Mouse (Mus musculus) left cerebral cortex, adult 8-10 months (tissue): ENCODE results near the gene Gm29427. TPM values are rescaled to one million over a fixed set of nuclear protein-coding genes. Genes with fewer than 3 reads are reported as not detected.

Source experiments
- DNase-seq, 2 experiments: peaks; one replicate each; pipeline ENCODE4 v3.0.0; 2022; ENCODE audit warnings: low spot score in 2 of 2
- total RNA-seq, 4 experiments: library from RNA; stranded (reverse); gene quantifications; 2 replicates each; pipeline ENCODE4 v1.2.4; 2022

Gm29427 gene
- total RNA-seq, 4 experiments from 2014 or later = 0.22 TPM; not detected in 3

DNA sequence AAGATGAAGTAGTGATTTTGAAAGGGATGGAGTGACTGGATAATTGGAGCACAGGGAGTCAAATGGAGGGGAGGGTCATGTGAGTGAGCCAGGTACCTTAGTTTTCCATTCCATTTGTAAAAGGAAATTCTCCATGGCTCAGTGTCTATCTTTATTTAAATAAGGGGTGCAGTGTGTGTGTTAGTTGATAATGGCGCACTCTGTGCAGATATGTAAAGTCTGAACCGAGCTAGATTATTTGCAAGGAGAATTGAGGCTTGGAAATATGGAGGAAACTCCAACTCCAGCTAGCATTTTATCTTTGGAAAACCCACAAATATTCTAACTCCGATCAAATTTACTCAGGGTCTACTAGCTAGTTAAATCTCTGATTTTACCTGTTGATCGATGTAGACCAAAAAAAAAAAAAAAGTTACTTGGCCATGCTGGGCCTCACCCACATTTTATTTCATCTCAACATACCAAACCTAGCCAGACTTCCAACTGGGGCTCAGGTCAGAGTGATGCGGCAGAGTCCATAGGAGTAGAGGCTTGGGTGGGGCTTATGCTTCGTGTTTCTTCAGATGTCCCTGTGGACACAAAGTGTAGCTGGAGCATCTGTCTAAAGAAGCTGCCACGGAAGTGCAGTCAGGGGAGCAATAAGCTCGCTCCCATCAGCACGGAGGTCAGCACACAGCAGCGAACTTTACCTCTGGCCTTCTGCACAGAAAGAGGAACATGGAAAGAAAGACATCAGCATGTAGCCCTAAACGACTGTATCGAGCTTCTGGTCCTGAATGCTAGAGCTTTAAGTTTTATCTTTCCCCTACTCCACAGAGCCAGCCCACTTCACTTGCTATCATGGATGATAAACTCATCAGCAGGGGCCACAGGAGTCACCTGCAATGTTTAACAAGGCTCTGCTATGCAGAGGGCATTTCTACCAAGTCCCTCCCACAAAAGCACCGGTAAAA, 17.4 kb upstream of the Gm29427 start:
- no peak for DNase-seq

DNA sequence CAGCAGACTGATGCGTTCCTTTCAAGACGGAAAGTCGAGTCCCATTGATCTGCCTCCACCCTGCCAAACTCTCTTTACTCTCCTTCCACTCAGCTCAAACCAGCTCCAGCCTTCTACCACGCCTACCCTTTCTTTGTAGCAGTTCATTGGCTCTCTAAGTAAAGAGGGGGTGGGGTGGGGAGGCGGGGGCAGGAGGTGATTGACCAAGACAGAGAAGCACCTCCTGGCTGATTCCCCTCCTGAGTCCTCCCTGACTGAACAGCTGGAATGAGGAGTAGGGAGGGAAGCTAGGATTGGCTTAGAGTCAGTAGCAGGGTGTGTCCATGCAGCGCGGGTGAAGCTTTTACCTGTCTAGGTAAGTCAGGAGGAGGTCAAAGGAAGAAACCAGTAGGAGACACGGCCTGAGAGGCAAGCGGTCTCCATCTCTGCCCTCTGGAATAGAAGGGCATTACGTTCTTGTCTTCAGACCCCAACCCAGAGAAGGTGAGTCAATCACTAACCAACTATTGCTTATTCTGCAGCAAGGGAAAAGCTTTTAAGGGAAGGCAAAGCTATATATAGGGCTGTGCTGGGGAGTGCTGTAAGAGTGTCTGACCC, 16.2 kb upstream of the Gm29427 start, which contains the start of gene AA986860:
Gene AA986860 (plus strand): TSS at position 236 of the 597 bp plus-strand sequence.
- no peak for DNase-seq

DNA sequence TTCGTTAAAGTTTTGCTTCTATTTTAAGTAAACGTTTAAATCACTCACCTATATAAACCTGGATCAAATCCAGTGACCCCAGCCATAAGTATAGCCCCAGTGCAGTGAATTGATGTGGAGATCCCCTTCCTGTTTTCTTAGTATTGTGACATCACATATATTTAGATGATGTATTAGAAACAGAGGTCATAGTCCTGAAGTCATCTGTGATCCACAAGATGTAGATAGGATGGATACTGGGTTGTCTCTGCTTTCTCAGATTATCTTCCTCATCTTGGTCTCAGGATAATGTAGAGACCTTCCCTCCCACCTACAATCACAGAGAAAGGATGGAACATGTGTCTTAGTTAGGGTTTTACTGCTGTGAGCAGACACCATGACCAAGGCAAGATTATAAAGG, 13.6 kb upstream of the Gm29427 start, which contains the start of gene Pfkfb2:
Gene Pfkfb2 (minus strand): TSS at position 101 of the 400 bp plus-strand sequence.
- no peak for DNase-seq

DNA sequence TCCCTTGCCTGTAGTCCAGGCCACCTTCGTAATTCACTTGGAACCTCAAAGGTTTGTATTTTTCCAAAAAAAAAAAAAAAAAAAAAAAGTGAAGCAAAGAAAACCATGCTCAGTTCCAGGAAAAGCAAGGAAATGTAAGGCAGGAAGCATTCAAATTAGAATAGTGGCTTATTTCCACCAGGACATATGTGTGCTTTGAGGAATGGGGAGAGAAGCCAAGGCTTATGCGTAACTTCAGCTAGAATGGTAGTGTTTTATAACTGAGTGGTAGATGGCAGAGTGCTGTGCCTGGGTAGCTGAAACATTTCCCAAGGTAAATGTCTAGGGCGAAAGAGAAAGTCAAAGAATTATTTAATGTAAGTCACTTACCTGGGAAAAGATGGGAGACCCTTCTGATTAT, 13.1 kb upstream of the Gm29427 start:
- DNase-seq = no peak

DNA sequence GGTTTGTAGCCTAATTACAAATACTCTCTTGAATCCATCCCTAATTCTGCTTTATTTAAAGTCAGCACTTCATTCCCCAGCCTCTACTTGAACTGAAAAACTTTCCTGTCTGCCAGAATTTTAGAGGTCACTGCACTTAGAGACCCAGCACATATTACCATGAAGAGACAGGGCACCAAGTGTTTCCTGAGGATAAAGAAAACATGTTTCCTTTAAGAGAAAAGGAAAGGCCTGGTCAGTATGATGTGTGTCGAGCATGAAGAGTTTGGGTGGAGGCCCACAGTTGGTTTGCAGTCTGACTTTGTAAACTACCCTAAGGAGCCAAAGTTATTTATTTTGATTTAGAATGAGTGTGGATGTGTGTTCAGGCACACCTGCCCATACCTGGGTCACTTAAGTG, 12.5 kb upstream of the Gm29427 start:
- DNase-seq = no peak

DNA sequence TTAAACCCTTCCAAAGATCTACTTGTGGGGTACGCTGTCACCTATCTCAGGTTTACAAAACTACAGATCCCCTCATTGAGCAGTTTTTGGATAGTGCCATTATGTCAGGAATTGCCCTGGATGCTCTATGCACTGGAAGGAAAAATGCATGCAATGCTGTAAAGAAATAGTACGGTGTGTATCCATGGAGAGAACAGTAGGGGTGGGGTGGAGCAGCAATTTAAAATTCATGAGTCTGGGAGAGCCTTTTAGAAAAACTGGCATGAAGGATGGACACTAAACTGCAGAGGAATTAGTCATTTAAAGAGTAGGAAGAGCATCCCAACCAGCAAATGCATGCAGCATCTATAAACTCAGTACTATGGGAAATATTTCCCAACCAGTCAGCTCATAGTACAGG, 10.8 kb upstream of the Gm29427 start:
- DNase-seq = no peak

DNA sequence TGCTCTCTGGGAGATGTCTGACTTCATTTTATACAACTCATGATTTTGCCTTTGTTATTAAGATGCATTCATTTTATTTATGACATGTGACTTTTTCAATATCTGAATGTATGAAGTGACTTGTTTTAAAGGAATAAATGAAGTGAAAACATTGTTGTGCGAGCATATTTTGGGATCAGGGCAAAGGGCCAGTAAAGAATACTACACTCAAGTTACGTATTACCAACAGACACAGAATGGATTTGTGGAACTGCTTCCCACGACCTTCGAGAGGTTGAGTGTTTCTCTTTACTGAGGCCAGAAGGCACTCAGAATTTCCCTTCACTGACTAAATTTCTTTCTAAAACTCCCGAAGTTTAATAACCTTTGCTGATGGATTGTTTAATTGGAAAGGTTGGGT, 8.6 kb upstream of the Gm29427 start:
- no peak for DNase-seq

DNA sequence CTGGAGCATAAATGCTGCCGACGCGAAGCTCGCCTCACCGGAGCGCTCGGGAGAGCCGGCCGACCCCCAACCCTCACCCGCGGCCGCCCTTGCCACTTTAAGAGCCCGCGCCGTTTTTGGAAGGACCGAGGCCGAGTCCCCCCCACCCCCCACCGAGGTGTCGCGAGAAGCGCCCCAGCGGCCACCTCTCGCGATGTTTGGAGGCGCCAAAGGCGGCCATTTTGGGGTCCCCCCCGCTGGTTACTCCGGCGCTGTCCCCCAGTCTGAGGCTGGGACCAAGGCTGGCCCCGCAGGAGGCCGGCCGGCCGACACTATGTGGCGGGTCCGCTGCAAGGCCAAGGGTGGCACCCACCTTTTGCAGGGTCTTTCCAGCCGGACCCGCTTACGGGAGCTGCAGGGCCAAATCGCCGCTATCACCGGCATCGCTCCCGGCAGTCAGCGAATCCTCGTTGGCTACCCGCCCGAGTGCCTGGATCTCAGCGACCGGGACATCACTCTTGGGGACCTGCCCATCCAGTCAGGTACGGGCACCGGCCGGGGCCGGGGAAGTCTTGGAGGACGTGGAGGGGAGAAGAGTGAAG, 1.8 kb upstream of the Gm29427 start, which contains the start of gene Yod1:
Gene Yod1 (plus strand): TSS at position 37 of the 581 bp plus-strand sequence.
- peak; percentile 75 to 77 for DNase-seq

DNA sequence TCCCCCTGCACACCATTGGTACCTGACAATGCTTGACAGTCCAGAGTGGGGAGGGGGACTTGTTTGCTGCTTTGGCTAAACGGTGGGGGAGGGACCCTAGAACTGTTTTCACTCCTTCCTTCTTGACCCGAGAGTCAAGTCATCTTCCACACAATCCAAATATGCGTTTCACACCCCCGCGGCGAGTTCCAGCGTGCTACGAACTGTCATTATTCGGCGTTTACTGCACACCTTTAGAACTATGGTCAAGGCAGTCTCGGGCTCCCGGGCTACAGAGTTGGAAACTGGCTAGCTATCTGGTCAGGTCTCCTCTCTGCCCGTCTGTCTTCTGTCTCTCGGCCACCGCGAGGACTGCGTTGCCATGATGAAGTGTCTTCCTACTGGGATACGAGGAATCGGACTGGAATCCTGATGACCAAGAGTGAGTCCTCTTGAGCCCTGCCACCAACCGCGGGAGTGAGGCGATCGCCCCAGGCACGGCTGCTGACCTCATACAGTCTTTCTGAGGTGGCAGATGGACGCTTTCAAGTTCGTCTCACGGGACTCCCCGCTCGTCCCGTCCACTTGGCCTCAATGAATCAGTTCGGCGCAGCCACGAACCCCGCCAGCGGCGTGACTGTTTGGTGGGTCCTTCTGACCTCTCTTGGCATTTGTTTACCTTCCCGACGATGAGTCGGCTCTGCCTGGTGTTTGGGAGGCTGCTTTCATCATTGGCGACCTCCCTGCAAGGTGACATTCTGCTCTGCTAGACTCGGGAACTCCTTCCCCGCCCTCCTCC, 1.1 kb upstream of the Gm29427 start:
- DNase-seq = peak; percentile 19 to 49

DNA sequence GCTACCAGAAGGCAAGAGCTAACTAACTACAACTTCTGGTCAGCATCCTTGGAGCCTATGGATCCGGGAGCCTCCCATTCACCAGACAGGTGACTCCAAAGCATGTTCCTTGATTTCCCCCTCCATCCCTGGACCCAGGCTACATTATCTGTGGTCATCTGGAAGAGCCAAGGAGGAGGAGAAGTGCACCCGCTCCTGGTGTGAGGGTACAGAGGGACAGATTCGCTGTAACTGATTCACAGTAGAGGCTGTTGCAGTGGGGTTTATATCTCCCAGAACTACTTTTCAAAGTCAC, 566 bp upstream of the Gm29427 start:
- DNase-seq = no peak

DNA sequence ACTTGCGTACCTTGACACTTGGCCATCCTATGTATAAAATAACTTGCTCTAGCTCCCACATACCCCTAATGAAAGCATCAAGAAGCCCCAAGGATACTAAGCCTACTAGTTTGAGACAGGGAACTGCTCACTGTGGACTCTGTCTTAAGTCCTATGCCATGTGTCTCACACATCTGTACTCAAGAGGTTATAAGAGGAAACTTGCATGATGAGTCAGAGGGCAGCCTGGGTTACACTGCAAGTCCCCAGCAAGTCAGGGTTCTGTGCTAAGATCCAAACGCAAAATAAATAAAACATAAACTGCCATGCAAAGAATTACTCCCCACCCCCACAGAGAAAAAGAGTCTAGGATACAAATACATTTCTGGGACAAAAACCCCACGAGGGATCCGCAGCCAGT, 1.6 kb downstream of the Gm29427 start:
- no peak for DNase-seq

DNA sequence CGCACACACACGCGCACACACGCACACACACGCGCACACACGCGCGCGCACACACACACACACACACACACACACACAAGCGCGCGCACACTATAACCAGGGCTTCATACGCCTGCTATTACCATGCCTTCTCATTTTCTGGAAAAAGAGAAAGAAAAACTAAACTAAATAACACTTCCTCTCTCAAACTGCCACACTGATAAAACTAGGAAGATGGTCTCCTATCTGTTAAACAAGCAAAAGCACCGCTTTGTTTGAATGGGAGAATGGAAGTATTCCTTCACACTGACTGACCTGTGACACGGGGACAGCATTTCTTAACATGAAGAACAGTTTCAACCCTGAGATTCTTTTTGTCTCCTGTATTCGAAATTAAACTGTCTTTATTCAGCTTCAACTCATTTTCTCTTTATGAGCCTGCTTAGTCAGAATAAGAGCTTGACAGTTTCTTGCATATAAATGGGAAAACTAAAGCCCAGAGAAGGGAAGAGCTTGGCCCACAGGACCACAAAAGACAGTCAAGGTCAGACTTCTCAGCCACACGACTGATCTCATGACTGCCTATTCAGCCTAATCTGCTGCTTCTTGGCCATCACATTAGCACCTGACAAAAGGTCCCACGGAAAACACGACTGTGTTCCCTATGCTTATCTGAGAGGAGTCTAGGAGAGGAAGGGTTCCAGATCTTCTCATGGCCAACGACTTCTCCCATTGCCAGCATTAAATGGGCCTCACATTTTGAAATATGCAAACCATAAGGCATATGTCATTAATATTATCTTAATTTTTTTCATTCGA, 5.1 kb downstream of the Gm29427 start:
- no peak for DNase-seq

DNA sequence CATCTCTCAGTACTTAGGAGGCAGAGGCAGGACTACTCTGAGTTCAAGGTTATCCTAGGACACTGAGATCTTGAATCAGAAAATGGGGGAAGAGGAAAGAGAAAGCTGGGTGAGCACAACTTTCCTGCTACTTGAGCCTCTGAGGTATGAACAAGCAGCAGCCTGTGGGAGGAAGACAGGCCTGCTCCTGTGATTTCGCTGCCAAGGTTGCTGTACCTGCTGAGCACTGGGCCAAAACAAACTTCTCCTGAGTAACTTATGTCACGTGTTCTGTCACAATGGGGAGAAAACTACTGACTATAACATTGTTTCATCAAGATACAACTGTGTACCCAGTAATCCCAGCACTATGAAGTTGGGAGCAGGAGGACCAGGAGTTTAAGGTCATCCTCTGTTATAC, 12.0 kb downstream of the Gm29427 start:
- no peak for DNase-seq

DNA sequence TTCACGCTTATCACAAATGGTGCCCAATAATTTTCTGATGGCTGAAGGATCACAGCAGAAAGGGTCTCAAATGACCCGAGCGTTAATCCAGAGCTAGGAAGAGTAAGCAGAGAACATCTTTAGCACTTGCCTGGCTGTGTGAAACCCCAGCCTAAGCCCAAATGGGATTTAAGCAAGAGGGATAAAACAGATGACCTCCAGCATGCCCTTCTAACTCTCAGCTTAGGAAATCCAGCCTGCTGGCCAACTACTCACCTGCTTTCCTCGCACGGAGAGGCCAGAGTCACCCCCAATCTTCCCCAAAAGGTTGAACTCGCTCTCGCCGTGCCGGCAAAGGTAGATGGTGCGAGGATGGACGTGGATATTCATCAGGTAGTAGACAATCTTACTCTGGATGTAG, 13.6 kb downstream of the Gm29427 start:
- DNase-seq = no peak

DNA sequence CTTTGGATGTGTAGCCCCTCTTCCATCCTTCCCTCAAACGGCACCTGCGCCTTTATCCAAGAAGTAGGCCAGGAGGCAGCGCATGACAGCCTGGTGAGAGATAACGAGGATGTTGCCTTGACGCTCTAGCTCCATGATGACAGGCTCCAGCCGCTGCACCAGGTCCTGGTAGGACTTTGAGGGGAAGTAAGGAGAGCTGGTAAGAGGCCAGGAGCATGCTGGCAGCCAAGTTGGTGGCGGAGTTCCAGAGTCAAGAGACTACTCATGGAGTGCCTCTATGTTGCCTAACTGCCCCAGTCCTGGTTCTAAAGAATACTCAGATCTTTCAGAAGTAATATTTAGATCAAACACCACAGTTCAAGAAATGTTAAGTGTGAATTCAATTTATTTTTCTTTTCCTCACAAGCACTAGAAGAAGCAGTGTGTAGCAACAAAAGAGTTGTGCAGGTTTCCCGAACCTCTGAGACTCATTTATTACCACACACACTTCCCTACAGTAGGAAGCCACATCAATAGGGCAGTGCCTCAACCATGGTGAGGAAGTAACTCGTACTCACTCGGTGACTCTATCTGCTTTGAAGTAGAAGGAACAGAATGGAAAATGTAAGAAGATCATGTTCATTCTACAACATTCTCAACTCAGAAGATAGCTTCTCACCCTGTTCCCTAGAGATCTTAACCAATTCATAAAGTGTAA, 15.5 kb downstream of the Gm29427 start:
- peak in 1 of 2 experiments; percentile 22 for DNase-seq

DNA sequence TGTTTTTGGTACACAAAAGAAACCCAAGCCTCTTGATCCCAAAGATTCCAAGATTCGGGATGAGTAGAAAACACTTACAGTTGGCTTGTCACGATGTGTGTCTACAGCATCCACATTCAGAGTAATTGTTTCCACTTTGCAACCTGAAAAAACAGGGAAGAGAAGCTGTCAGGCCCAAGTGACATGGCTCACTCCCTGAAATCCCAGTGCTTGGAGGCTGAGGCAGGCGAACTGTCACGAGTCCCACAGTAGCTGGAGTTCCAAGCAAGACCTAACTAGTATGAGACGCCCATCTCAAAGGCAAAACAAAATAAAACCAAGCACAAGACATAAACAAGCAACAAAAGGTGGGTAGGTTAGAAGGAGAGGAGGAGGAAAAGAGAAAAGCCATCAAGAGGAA, 17.0 kb downstream of the Gm29427 start:
- no peak for DNase-seq

DNA sequence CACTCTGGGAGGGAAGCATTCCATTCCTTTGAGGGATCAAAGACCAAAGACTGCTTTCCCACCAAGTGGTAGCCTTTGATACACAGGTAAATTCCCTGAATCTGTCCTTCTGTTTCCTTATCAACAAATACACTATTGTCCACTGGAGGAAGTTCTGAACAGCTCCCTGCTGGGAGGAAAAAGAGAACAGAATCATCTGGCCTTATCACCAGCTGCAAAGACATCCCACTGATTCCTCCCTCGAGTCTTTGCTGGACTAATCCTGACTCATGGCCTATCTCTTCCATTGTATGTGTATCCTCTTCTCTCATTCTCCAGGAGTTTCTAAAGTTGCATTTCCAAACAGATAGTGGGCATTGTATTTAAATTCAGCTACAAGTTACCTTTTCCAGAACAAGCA, 31.7 kb downstream of the Gm29427 start:
- no peak for DNase-seq

DNA sequence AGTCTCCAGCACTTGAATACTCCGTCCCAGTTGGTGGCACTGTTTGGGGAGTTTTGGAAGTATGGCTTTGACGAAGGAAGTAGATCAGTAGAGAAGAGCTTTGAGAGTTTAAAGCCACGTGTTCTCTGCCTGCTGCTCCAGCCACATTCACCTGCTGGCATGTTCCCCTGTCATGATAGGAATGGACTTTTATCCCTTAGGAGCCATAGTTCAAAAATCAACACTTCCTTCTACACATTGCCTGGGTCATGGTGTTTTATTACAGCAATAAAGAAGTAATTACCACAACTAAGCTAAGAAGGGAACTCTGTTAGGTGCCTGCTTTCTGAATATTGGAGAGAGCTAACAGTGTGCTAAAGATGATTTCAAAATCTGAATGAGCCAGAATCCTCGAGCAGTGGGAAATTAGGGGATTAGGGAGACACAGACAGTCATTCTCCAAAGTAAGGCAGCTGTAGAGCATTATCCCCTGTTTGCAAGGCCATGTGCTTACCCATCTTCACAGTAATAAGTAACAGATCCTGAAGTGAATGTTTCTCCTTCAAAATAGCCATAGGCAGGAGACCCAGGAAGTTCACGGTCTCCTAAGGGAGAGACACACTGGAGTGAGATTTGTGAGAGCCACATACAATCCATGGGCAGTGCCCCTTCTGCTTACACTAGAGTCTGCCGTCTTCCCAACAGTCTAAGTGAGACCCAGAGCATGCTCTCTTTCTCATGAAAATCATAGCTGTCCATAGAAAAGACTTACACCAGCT, 33.8 kb downstream of the Gm29427 start:
- DNase-seq = no peak

DNA sequence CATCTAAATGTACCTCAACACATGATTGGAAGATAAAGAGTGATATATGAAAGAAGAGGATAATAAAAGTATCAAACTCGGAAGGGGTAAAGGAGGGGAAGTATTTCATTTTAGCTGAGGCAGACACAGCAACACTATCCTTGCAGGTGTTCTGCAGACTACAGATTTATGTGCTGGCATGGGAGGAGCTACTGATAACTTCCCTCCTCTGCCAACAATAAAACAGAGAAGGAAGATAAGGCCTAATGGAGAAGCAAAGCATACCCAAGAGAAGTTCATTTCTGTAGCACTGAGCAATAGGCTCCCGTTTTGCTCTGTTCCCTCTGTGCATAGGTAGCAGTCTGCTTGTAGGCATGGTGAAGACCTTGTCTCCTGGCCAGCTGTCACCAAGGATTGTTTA, 34.5 kb downstream of the Gm29427 start:
- no peak for DNase-seq
